In genomic region chr7:135203920-135204319, GRCm38 (mm10) we compare ENCODE assay signal across 17 mouse cellular contexts. TPM values are rescaled to one million over a fixed set of nuclear protein-coding genes. Genes with fewer than 3 reads are reported as not detected.
DNase-seq lines count a peak whose midpoint lies in the region; ATAC-seq lines count a peak whose summit lies in the region.
"Had no signal": no experiment of that assay in that cellular context is flagged by ENCODE, and none has a peak within 500 bp of the region (broad histone marks: within the 10 kb centered on the region; RNA-seq: fewer than 3 reads in every experiment).

No protein-coding gene starts in this region.

- ATAC-seq in heart, embryonic 14.5 days (ENCODE audit: insufficient number of reproducible peaks, insufficient read depth, low FRiP score, low read depth), result peak; percentile 54; the same call in 1 of the 2 replicates
- no peak for ATAC-seq in megakaryocyte-erythroid progenitor cell, adult 5-6 weeks (replicated peaks; ENCODE audit: low FRiP score, low TSS enrichment, poor library complexity, severe bottlenecking)
- no peak for ATAC-seq in granulocyte monocyte progenitor cell, adult 5-6 weeks (replicated peaks; ENCODE audit: poor library complexity, severe bottlenecking)
- ATAC-seq: forebrain, embryonic 13.5 days; intestine, embryonic 16.5 days had no signal

- no peak overlapping the region for H3K4me2 ChIP-seq in heart, embryonic 14.5 days (ENCODE audit: low read length)
- H3K4me2 ChIP-seq: forebrain, embryonic 13.5 days; liver, embryonic 15.5 days; midbrain, embryonic 11.5 days had no signal

- H3K9ac ChIP-seq in heart, embryonic 14.5 days (ENCODE audit: low read length), result no peak overlapping the region
- H3K9ac ChIP-seq: forebrain, embryonic 13.5 days; liver, embryonic 15.5 days had no signal

- H3K27ac ChIP-seq in heart, embryonic 14.5 days (replicated peaks in 1 of 2; ENCODE audit: control insufficient read depth in 1 of 2, insufficient read depth in 1 of 2, low read depth in 2 of 2, low read length in 2 of 2), result 0 out of 4 replicates have a peak overlapping the region, but pooled peaks of 1 of the 2 experiments have one; percentile 19
- H3K27ac ChIP-seq: forebrain, embryonic 13.5 days; liver, embryonic 15.5 days had no signal

- H3K4me1 ChIP-seq in heart, embryonic 14.5 days (ENCODE audit: control insufficient read depth in 2 of 2, insufficient read depth in 2 of 2, low read length in 2 of 2), result peaks cover 5% of the 10 kb centered on the region in 2 experiments; a peak in 3 of 4 replicates
- H3K4me1 ChIP-seq: liver, embryonic 15.5 days had no signal

- DNase-seq in heart, adult 8-10 months (ENCODE audit: low spot score), result no peak
- peak; percentile 18 for DNase-seq in lung, postnatal 10 days
- DNase-seq in lung, postnatal 14 days, result no peak
- peak; percentile 58 for DNase-seq in adrenal gland, postnatal 14 days
- DNase-seq in kidney, postnatal 10 days, result peak; percentile 74
- DNase-seq: cerebellum, adult 11 months; right cerebral cortex, postnatal 14 days had no signal

- H3K27me3 ChIP-seq in heart, embryonic 14.5 days (ENCODE audit: control insufficient read depth, insufficient read depth, low read length), result no peaks in the 10 kb centered on the region
- H3K27me3 ChIP-seq: forebrain, embryonic 13.5 days; liver, embryonic 15.5 days had no signal

- H3K9me3 ChIP-seq in heart, embryonic 14.5 days (ENCODE audit: control insufficient read depth, low read length), result no peaks in the 10 kb centered on the region
- H3K9me3 ChIP-seq: forebrain, embryonic 13.5 days; liver, embryonic 15.5 days had no signal

- H3K36me3 ChIP-seq in heart, embryonic 14.5 days (ENCODE audit: control insufficient read depth, insufficient read depth, low read length), result no peaks in the 10 kb centered on the region
- H3K36me3 ChIP-seq: liver, embryonic 15.5 days had no signal

- H3K4me3 ChIP-seq in heart, embryonic 14.5 days (ENCODE audit: control insufficient read depth in 1 of 2, insufficient read depth in 1 of 2, low read depth in 1 of 2, low read length in 2 of 2), result no peak overlapping the region
- H3K4me3 ChIP-seq: forebrain, embryonic 13.5 days; liver, embryonic 15.5 days had no signal

RNA-seq across cellular contexts. Expression of gene Nps, which starts 54.6 kb away (rescaled TPM):
- not detected in 2 replicates for polyA plus RNA-seq in heart, embryonic 14.5 days (2014; fragmentation: Nextera tagmentation; extraction: Ambion mirVana)
- total RNA-seq in heart, adult 8-10 months (2022), result not detected
- total RNA-seq in adrenal gland, postnatal 14 days (2021), result not detected in 2 replicates
- total RNA-seq in megakaryocyte-erythroid progenitor cell, adult 5-6 weeks (2014; fragmentation: Nextera tagmentation), result not detected in 2 replicates
- not detected in 2 replicates for total RNA-seq in megakaryocyte-erythroid progenitor cell, adult 5-6 weeks (2017)
- not detected in 2 replicates for total RNA-seq in granulocyte monocyte progenitor cell, adult 5-6 weeks (2014; fragmentation: Nextera tagmentation)
- total RNA-seq in granulocyte monocyte progenitor cell, adult 5-6 weeks (2017), result not detected in 2 replicates
- polyA plus RNA-seq: forebrain, embryonic 13.5 days; gonadal fat pad, adult 2 months; intestine, embryonic 16.5 days; liver, embryonic 15.5 days; midbrain, embryonic 11.5 days; neural tube, embryonic 14.5 days; stomach, embryonic 16.5 days had no signal

Comparison
In these comparisons a context has a peak if more than half of its experiments do, and no peak if none do; other contexts are left out.
1. DNase-seq: peak in lung, postnatal 10 days (single experiment), adrenal gland, postnatal 14 days (single experiment) and kidney, postnatal 10 days (single experiment); none in heart, adult 8-10 months (single experiment) and lung, postnatal 14 days (single experiment).